Mouse (Mus musculus) lung, embryonic 16.5 days (tissue): ENCODE measurements at regions not wholly inside any gene's neighbourhood (a gene's known extent, or its start where the extent isn't known, plus 50 kb on each side); places are given as distances from the start of the nearest gene placed in this dataset.
A peak's percentile ranks its signal among the peaks of the same experiment; 100 is the strongest.

Experiments used
- ATAC-seq: fragments of 200-750 bp; cut with Nextera tagmentation; 2 replicates; pipeline ENCODE4 v1.8.0; 2017; ENCODE audit warnings: low read depth, mild to moderate bottlenecking, moderate library complexity
- H3K27ac ChIP-seq: fragments of 300-500 bp; sonication (generic); 2 replicates; pipeline ENCODE4 v1.5.1; 2014; ENCODE audit warnings: mild to moderate bottlenecking, control low read depth, low read length
- H3K27me3 ChIP-seq: fragments of 300-500 bp; sonication (generic); 2 replicates; pipeline ENCODE4 v1.6.1; 2014; ENCODE audit warnings: low read depth, low read length, mixed read lengths; ENCODE audit not compliant: control insufficient read depth, insufficient read depth
- H3K36me3 ChIP-seq: fragments of 300-500 bp; sonication (generic); 2 replicates; pipeline ENCODE4 v1.6.1; 2014; ENCODE audit warnings: low read length; ENCODE audit not compliant: control insufficient read depth, insufficient read depth
- H3K4me1 ChIP-seq: fragments of 300-500 bp; sonication (generic); replicated peaks from 2 replicates; pipeline ENCODE4 v1.6.1; 2014; ENCODE audit warnings: low read length, mixed read lengths; ENCODE audit not compliant: control insufficient read depth, insufficient read depth
- H3K4me2 ChIP-seq: fragments of 300-500 bp; sonication (generic); 2 replicates; pipeline ENCODE4 v1.6.1; 2014; ENCODE audit warnings: low read depth, low read length, control low read depth
- H3K4me3 ChIP-seq: fragments of 300-500 bp; sonication (generic); 2 replicates; pipeline ENCODE4 v1.5.1; 2014; ENCODE audit warnings: mild to moderate bottlenecking, low read length, control low read depth
- H3K9ac ChIP-seq: fragments of 300-500 bp; sonication (generic); 2 replicates; pipeline ENCODE4 v1.6.1; 2014; ENCODE audit warnings: low read length, control low read depth
- H3K9me3 ChIP-seq: fragments of 300-500 bp; sonication (generic); 2 replicates; pipeline ENCODE4 v1.6.1; 2016; ENCODE audit warnings: low read length; ENCODE audit not compliant: control insufficient read depth
- WGBS: fragments of 180-500 bp; shearing (Covaris S2); extraction: QIAGEN DNeasy Blood & Tissue Kit; methylation state at CpG from one replicate; pipeline ENCODE4 v1.1.7; 2014; 5-methylcytosine and 5-hydroxymethylcytosine counted together

GRCm38 (mm10) chr11:45656260-45656659 lies 195.6 kb upstream of the Clint1 start:
- no peak overlapping the region for H3K9ac ChIP-seq
- no peak overlapping the region for H3K4me2 ChIP-seq
- no peaks in the 10 kb centered on the region for H3K4me1 ChIP-seq
- H3K4me3 ChIP-seq, result no peak overlapping the region
- H3K27me3 ChIP-seq, result no peaks in the 10 kb centered on the region
- ATAC-seq, result no peak
- H3K27ac ChIP-seq, result no peak overlapping the region
- H3K36me3 ChIP-seq, result no peaks in the 10 kb centered on the region
- H3K9me3 ChIP-seq, result no peaks in the 10 kb centered on the region
- 83% methylated on average over 4 of the region's 4 CpGs for WGBS

GRCm38 (mm10) chr11:45670156-45670830 lies 181.6 kb upstream of the Clint1 start:
- 40% methylated on average over 8 of the region's 8 CpGs for WGBS
- H3K27ac ChIP-seq, result no peak overlapping the region
- H3K36me3 ChIP-seq, result no peaks in the 10 kb centered on the region
- no peaks in the 10 kb centered on the region for H3K9me3 ChIP-seq
- H3K4me1 ChIP-seq, result no peaks in the 10 kb centered on the region
- H3K27me3 ChIP-seq, result no peaks in the 10 kb centered on the region
- ATAC-seq, result no peak
- H3K9ac ChIP-seq, result no peak overlapping the region
- H3K4me2 ChIP-seq, result no peak overlapping the region
- no peak overlapping the region for H3K4me3 ChIP-seq

GRCm38 (mm10) chr11:45678666-45679292 lies 173.1 kb upstream of the Clint1 start:
- ATAC-seq, result peak; percentile 88
- Histone ChIP-seq H3K4me3 (peak overlapping the region; percentile 9; the same call in 1 of the 2 replicates), H3K4me1 (peaks cover 3% of the 10 kb centered on the region), H3K4me2 (peak overlapping the region; percentile 49), H3K36me3 (no peaks in the 10 kb centered on the region), H3K27me3 (no peaks in the 10 kb centered on the region), H3K9me3 (no peaks in the 10 kb centered on the region), H3K9ac (no peak overlapping the region), H3K27ac (peak overlapping the region; percentile 51)
- 35% methylated on average over 11 of the region's 11 CpGs for WGBS

- Histone ChIP-seq H3K27ac (peak overlapping the region; percentile 33), H3K4me1 (peaks cover 3% of the 10 kb centered on the region), H3K9me3 (no peaks in the 10 kb centered on the region), H3K4me3 (no peak overlapping the region), H3K27me3 (no peaks in the 10 kb centered on the region), H3K4me2 (peak overlapping the region; percentile 49; the same call in 1 of the 2 replicates), H3K9ac (no peak overlapping the region), H3K36me3 (no peaks in the 10 kb centered on the region)
- WGBS, result 39% methylated on average over 9 of the region's 9 CpGs
- ATAC-seq, result peak; percentile 64
Measured at GRCm38 (mm10) chr11:45679293-45679673, 172.6 kb upstream of the Clint1 start.

GRCm38 (mm10) chr11:45685571-45685970 lies 166.3 kb upstream of the Clint1 start:
- no peak for ATAC-seq

GRCm38 (mm10) chr11:45693206-45693605 lies 158.6 kb upstream of the Clint1 start:
- H3K4me1 ChIP-seq, result no peaks in the 10 kb centered on the region
- H3K27me3 ChIP-seq, result no peaks in the 10 kb centered on the region
- no peak overlapping the region for H3K4me2 ChIP-seq
- no peaks in the 10 kb centered on the region for H3K36me3 ChIP-seq
- no peak overlapping the region for H3K4me3 ChIP-seq
- 0 out of 2 replicates have a peak overlapping the region, but pooled peaks have one; percentile 11 for H3K9ac ChIP-seq
- no peak overlapping the region for H3K27ac ChIP-seq
- peak; percentile 60; the same call in 1 of the 2 replicates for ATAC-seq
- 11% methylated on average over 6 of the region's 6 CpGs for WGBS
- H3K9me3 ChIP-seq, result no peaks in the 10 kb centered on the region

More at GRCm38 (mm10) chr11:45685571-45685970, 166.3 kb upstream of the Clint1 start:
- H3K36me3 ChIP-seq, result no peaks in the 10 kb centered on the region
- 87% methylated on average over 5 of the region's 5 CpGs for WGBS
- no peaks in the 10 kb centered on the region for H3K27me3 ChIP-seq
- no peaks in the 10 kb centered on the region for H3K9me3 ChIP-seq
- H3K27ac ChIP-seq, result no peak overlapping the region
- H3K4me1 ChIP-seq, result no peaks in the 10 kb centered on the region
- H3K9ac ChIP-seq, result no peak overlapping the region
- H3K4me3 ChIP-seq, result no peak overlapping the region
- H3K4me2 ChIP-seq, result no peak overlapping the region

GRCm38 (mm10) chr11:45701506-45701905 lies 150.3 kb upstream of the Clint1 start:
- Histone ChIP-seq H3K9ac (no peak overlapping the region), H3K4me3 (no peak overlapping the region), H3K27ac (no peak overlapping the region), H3K36me3 (no peaks in the 10 kb centered on the region), H3K9me3 (no peaks in the 10 kb centered on the region), H3K4me2 (no peak overlapping the region), H3K4me1 (no peaks in the 10 kb centered on the region), H3K27me3 (no peaks in the 10 kb centered on the region)
- 52% methylated on average over 3 of the region's 3 CpGs for WGBS
- no peak for ATAC-seq

GRCm38 (mm10) chr11:45702916-45703315 lies 148.9 kb upstream of the Clint1 start:
- Histone ChIP-seq H3K27me3 (no peaks in the 10 kb centered on the region), H3K9me3 (no peaks in the 10 kb centered on the region), H3K9ac (no peak overlapping the region), H3K4me1 (no peaks in the 10 kb centered on the region), H3K36me3 (no peaks in the 10 kb centered on the region), H3K27ac (no peak overlapping the region), H3K4me2 (no peak overlapping the region), H3K4me3 (no peak overlapping the region)
- no peak for ATAC-seq
- WGBS, result 28% methylated on average over 3 of the region's 3 CpGs

GRCm38 (mm10) chr11:45704411-45704810 lies 147.4 kb upstream of the Clint1 start:
- H3K36me3 ChIP-seq, result no peaks in the 10 kb centered on the region
- no peaks in the 10 kb centered on the region for H3K4me1 ChIP-seq
- H3K27ac ChIP-seq, result no peak overlapping the region
- no peak overlapping the region for H3K4me2 ChIP-seq
- no peak overlapping the region for H3K9ac ChIP-seq
- no peaks in the 10 kb centered on the region for H3K27me3 ChIP-seq
- no peaks in the 10 kb centered on the region for H3K9me3 ChIP-seq
- WGBS, result 69% methylated on average over 5 of the region's 5 CpGs
- no peak overlapping the region for H3K4me3 ChIP-seq
- ATAC-seq, result no peak
